Mouse (Mus musculus) urinary bladder, postnatal 25 days (tissue): Measurements from ENCODE around the gene Abca3.
"Not testable (repeated sequence)": the region's sequence is repeated elsewhere in the genome, so short reads cannot be mapped to it uniquely, and the experiment has no call there.

Experiments
- DNase-seq: peaks from one replicate; pipeline ENCODE4 v3.0.0; 2022; ENCODE audit warnings: low spot score

Abca3 gene

GRCm38 (mm10) chr17:24383789-24384188, 32.0 kb downstream of the Abca3 start:
- DNase-seq = no peak

- DNase-seq = no peak
Observed at GRCm38 (mm10) chr17:24388711-24389110, 37.0 kb downstream of the Abca3 start.

GRCm38 (mm10) chr17:24389865-24390264, 38.1 kb downstream of the Abca3 start:
- DNase-seq = peak; percentile 39

GRCm38 (mm10) chr17:24391149-24391548, 39.4 kb downstream of the Abca3 start:
- no peak for DNase-seq

GRCm38 (mm10) chr17:24393527-24393926, 41.8 kb downstream of the Abca3 start:
- DNase-seq = no peak

GRCm38 (mm10) chr17:24394456-24394855, 42.7 kb downstream of the Abca3 start:
- DNase-seq = no peak

- DNase-seq = no peak
Observed at GRCm38 (mm10) chr17:24402371-24402770, 50.6 kb downstream of the Abca3 start.

GRCm38 (mm10) chr17:24407116-24407803, 55.5 kb downstream of the Abca3 start:
- DNase-seq = no peak

GRCm38 (mm10) chr17:24413557-24414211, 61.9 kb downstream of the Abca3 start:
- DNase-seq = no peak

- peak; percentile 82 for DNase-seq
Observed at GRCm38 (mm10) chr17:24414230-24414976, 62.7 kb downstream of the Abca3 start, which contains the start of gene Rnps1. Gene Rnps1, plus strand, starts transcription at chr17:24414565.

- DNase-seq = no peak
Observed at GRCm38 (mm10) chr17:24415011-24415410, 63.3 kb downstream of the Abca3 start.

GRCm38 (mm10) chr17:24416051-24416652, 64.4 kb downstream of the Abca3 start:
- DNase-seq = no peak

- no peak for DNase-seq
Observed at GRCm38 (mm10) chr17:24423114-24423513, 71.4 kb downstream of the Abca3 start.

GRCm38 (mm10) chr17:24424489-24424888, 72.7 kb downstream of the Abca3 start:
- DNase-seq = no peak

GRCm38 (mm10) chr17:24425326-24425725, 73.6 kb downstream of the Abca3 start:
- not testable (repeated sequence) for DNase-seq

- DNase-seq = no peak
Observed at GRCm38 (mm10) chr17:24425905-24426304, 74.2 kb downstream of the Abca3 start.

GRCm38 (mm10) chr17:24426471-24427169, 74.9 kb downstream of the Abca3 start, which contains the start of gene Eci1:
Gene Eci1, plus strand, starts transcription at chr17:24426641.
- DNase-seq = peak; percentile 87

GRCm38 (mm10) chr17:24427170-24427557, 75.4 kb downstream of the Abca3 start:
- DNase-seq = no peak

GRCm38 (mm10) chr17:24429201-24429983, 77.6 kb downstream of the Abca3 start:
- DNase-seq = no peak

- no peak for DNase-seq
Observed at GRCm38 (mm10) chr17:24437016-24437415, 85.3 kb downstream of the Abca3 start.

GRCm38 (mm10) chr17:24440377-24440776, 88.6 kb downstream of the Abca3 start:
- no peak for DNase-seq
